Mouse (Mus musculus) hindbrain, embryonic 11.5 days (tissue): ENCODE measurements at regions not wholly inside any gene's neighbourhood (a gene's known extent, or its start where the extent isn't known, plus 50 kb on each side); places are given as distances from the start of the nearest gene placed in this dataset.

Experiments used
- ATAC-seq: fragments of 200-750 bp; cut with Nextera tagmentation; 2 replicates; pipeline ENCODE4 v1.8.0; 2017; ENCODE audit warnings: mild to moderate bottlenecking, moderate TSS enrichment, moderate library complexity; ENCODE audit not compliant: low FRiP score
- DNase-seq: peaks from one replicate; pipeline ENCODE4 v3.0.0-alpha.2; 2015; ENCODE audit warnings: low spot score
- H3K27ac ChIP-seq: fragments of 300-500 bp; sonication (generic); 2 replicates; pipeline ENCODE4 v1.5.1; 2014; ENCODE audit warnings: mild to moderate bottlenecking, low read depth, low read length
- H3K27me3 ChIP-seq: fragments of 300-500 bp; sonication (generic); 2 replicates; pipeline ENCODE4 v1.6.1; 2014; ENCODE audit warnings: mild to moderate bottlenecking, low read length, moderate library complexity, mixed read lengths; ENCODE audit not compliant: control insufficient read depth, insufficient read depth
- H3K36me3 ChIP-seq: fragments of 300-500 bp; sonication (generic); 2 replicates; pipeline ENCODE4 v1.6.1; 2014; ENCODE audit warnings: mild to moderate bottlenecking, low read length, moderate library complexity, mixed read lengths; ENCODE audit not compliant: control insufficient read depth, insufficient read depth
- H3K4me1 ChIP-seq: fragments of 300-500 bp; sonication (generic); replicated peaks from 2 replicates; pipeline ENCODE4 v1.6.1; 2014; ENCODE audit warnings: low read length, mixed read lengths; ENCODE audit not compliant: control insufficient read depth, insufficient read depth
- H3K4me2 ChIP-seq: fragments of 300-500 bp; sonication (generic); replicated peaks from 2 replicates; pipeline ENCODE4 v1.6.1; 2014; ENCODE audit warnings: mild to moderate bottlenecking, low read depth, low read length
- H3K4me3 ChIP-seq: fragments of 300-500 bp; sonication (generic); 2 replicates; pipeline ENCODE4 v1.5.1; 2014; ENCODE audit warnings: low read depth, low read length
- H3K9ac ChIP-seq: fragments of 300-500 bp; sonication (generic); 2 replicates; pipeline ENCODE4 v1.6.1; 2014; ENCODE audit warnings: low read depth, low read length
- H3K9me3 ChIP-seq: fragments of 300-500 bp; sonication (generic); 2 replicates; pipeline ENCODE4 v1.6.1; 2016; ENCODE audit warnings: low read length; ENCODE audit not compliant: control insufficient read depth
- WGBS: fragments of 180-500 bp; shearing (Covaris S2); extraction: QIAGEN DNeasy Blood & Tissue Kit; methylation state at CpG from one replicate; pipeline ENCODE4 v1.1.7; 2014; 5-methylcytosine and 5-hydroxymethylcytosine counted together

DNA sequence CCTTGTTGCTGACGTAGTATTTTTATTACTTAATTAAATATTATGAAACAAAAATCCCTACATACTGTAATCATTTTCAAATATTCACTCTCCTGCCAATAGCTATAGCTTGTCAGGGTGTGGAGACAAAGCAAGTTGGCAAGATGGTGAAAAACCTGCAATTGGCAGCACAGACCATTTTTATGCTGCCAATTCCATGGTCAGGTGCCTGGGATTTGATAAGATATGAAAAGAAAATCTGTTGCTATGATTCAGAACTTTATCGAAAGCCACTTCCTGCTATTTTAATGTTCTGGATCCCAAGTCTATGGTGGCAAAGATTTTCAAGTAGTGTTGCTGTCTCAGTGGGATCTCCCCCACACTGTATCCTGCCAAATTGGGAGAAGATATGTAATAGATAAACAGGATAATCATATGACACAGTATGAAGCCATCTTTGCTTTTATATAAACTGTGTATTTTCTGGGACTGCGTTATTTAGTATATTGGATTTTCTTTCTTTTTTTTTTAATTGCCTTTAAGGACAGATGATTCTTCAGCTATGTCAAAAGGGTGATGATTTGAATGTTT is 165.3 kb upstream of the Lrrc3b start:
- DNase-seq = no peak
- Histone ChIP-seq H3K9ac (no peak overlapping the region), H3K4me2 (no peak overlapping the region), H3K4me1 (no peaks in the 10 kb centered on the region), H3K4me3 (no peak overlapping the region), H3K27me3 (no peaks in the 10 kb centered on the region), H3K36me3 (no peaks in the 10 kb centered on the region), H3K9me3 (no peaks in the 10 kb centered on the region), H3K27ac (no peak overlapping the region)
- 91% methylated on average over 3 of the region's 3 CpGs for WGBS
- no peak for ATAC-seq

DNA sequence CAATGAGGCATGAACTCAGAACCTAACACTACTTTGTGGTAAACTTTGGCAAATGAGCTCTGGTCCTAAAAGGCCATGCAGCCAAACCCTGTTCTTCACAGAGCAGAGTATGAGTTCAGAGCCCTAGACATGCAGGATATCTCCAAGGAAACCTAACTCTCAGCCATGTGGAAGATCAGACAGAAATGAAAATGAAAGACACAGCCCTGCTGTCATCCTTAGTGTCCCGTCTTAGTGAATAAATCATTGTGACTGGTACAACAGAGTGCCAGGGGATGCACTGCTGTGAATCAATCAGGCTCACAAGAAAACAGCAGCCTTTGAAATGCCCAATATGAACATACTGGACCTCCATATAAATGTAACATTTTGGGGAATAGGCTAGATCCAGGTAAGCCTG is 171.4 kb upstream of the Lrrc3b start:
- no peak overlapping the region for H3K27ac ChIP-seq
- H3K4me3 ChIP-seq = no peak overlapping the region
- H3K9me3 ChIP-seq = no peaks in the 10 kb centered on the region
- no peak overlapping the region for H3K4me2 ChIP-seq
- ATAC-seq = no peak
- no peaks in the 10 kb centered on the region for H3K4me1 ChIP-seq
- H3K27me3 ChIP-seq = no peaks in the 10 kb centered on the region
- H3K9ac ChIP-seq = no peak overlapping the region
- no peak for DNase-seq
- H3K36me3 ChIP-seq = no peaks in the 10 kb centered on the region
- 45% methylated on average over 1 of the region's 1 CpGs for WGBS

DNA sequence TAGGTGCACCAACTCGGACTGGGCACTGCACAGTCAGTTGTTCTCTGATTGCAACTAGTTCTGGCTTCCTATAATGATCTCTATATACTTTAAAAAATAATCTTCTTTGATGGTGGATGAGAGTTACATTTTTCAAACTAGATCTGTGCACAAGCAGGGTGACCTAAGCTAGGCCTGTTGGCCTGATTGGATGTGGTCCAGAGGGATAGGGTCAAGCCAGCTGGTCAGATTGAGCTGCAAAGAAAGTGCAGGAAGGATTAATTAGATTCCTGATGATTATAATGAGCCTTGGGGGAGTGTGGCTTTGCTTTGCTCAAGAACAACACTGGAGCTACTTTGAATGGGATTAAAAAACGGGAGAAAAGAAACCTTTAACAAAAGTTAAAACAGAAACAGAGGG is 195.8 kb upstream of the Lrrc3b start:
- H3K9ac ChIP-seq = no peak overlapping the region
- ATAC-seq = no peak

DNA sequence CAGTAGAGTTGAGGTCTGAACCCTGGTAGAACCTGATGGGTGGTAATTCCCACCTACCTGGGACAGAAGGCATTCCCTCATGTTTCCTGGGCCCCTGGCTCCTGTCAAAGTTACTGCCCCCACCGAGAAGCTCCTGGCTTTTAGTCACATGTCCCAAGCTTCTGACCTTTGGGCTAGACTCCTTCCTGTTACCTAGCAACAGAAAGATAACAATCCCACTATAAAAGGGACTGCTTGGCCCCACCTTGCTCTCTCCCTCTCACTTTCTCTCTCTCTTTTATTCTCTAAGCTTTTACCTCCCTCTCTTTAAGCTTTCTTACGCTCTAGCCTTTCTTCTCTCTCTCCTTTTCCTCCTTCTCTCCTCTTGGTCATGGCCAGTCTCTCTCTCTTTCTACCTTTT is 198.9 kb upstream of the Lrrc3b start:
- H3K4me2 ChIP-seq = no peak overlapping the region
- no peaks in the 10 kb centered on the region for H3K9me3 ChIP-seq
- no peak overlapping the region for H3K27ac ChIP-seq
- no peaks in the 10 kb centered on the region for H3K4me1 ChIP-seq
- no peaks in the 10 kb centered on the region for H3K36me3 ChIP-seq
- no peaks in the 10 kb centered on the region for H3K27me3 ChIP-seq
- no peak overlapping the region for H3K9ac ChIP-seq
- DNase-seq (no peak), ATAC-seq (no peak)
- WGBS = 85% methylated on average over 2 of the region's 2 CpGs
- H3K4me3 ChIP-seq = no peak overlapping the region

More for the DNA sequence above, 195.8 kb upstream of the Lrrc3b start:
- H3K27me3 ChIP-seq = no peaks in the 10 kb centered on the region
- no peaks in the 10 kb centered on the region for H3K9me3 ChIP-seq
- no peaks in the 10 kb centered on the region for H3K36me3 ChIP-seq
- no peaks in the 10 kb centered on the region for H3K4me1 ChIP-seq
- DNase-seq = no peak
- no peak overlapping the region for H3K4me2 ChIP-seq
- WGBS = 50% methylated on average over 2 of the region's 2 CpGs
- H3K27ac ChIP-seq = no peak overlapping the region
- H3K4me3 ChIP-seq = no peak overlapping the region

DNA sequence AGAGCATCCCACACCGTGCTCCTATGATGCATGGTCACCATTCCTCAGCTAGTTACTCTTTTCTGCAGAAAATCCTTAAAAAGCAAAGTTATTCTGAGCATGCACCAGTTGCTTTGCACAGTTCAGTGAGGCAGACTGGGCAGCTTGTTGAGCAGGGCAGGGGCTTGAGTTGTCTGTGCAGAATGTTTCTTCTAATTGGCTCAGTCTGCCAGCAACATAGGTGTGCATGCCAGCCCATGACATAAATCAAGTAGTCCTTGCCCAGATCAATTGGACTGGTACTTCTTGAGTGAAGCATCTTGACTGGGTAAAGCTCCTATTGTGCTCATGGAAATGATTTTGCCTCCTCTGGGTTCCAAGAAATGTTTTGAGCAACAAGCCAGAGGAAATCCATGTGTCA is 200.1 kb upstream of the Lrrc3b start:
- WGBS = 93% methylated on average over 1 of the region's 1 CpGs
- no peak overlapping the region for H3K4me2 ChIP-seq
- H3K4me3 ChIP-seq = no peak overlapping the region
- no peak overlapping the region for H3K27ac ChIP-seq
- H3K36me3 ChIP-seq = no peaks in the 10 kb centered on the region
- ATAC-seq = no peak
- no peak overlapping the region for H3K9ac ChIP-seq
- no peak for DNase-seq
- no peaks in the 10 kb centered on the region for H3K27me3 ChIP-seq
- H3K9me3 ChIP-seq = no peaks in the 10 kb centered on the region
- H3K4me1 ChIP-seq = no peaks in the 10 kb centered on the region

DNA sequence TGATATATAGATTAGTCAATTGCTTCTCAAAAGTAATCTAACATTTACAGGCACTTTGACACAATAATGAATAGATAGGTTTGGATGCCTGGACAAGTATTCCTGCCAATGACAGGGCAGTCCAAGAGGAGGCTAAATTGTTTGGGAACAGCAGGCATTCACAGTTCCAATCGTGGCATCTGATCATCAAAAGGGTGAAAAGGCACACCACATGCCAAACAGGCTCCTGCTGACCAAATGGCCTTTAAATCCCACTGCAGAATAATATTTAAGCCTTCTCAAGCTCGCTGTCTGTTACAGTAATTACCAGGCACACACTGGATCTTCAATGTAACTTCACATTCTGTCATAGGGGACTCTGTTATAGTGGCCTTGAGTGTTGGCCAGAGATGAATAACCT is 222.1 kb upstream of the Lrrc3b start:
- H3K4me1 ChIP-seq = no peaks in the 10 kb centered on the region
- 55% methylated on average over 2 of the region's 2 CpGs for WGBS
- DNase-seq (no peak), ATAC-seq (no peak)
- no peak overlapping the region for H3K4me2 ChIP-seq
- no peak overlapping the region for H3K27ac ChIP-seq
- H3K36me3 ChIP-seq = no peaks in the 10 kb centered on the region
- no peak overlapping the region for H3K4me3 ChIP-seq
- H3K9ac ChIP-seq = no peak overlapping the region
- H3K9me3 ChIP-seq = no peaks in the 10 kb centered on the region
- H3K27me3 ChIP-seq = no peaks in the 10 kb centered on the region

DNA sequence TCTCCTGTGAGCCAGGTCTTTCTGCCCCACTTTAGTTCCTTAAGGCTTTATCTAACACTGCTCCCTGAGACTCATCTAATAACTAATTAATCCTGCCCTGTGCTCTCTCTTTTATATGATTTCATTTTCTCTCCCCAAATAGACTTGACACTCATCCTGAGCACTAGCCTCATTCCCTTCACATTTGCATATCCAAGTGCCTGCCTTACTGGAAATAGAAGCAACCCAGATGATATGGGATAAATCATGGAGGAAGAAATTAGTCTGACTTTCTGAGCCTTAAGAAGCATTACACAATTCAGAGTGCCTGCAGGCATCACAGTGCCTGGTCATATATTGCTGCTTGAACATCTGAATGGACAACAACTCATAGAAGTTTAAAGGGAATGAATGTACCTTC is 233.5 kb upstream of the Lrrc3b start:
- H3K4me3 ChIP-seq = no peak overlapping the region
- DNase-seq (no peak), ATAC-seq (no peak)
- no peaks in the 10 kb centered on the region for H3K36me3 ChIP-seq
- H3K9me3 ChIP-seq = no peaks in the 10 kb centered on the region
- no peaks in the 10 kb centered on the region for H3K27me3 ChIP-seq
- no peak overlapping the region for H3K4me2 ChIP-seq
- no peaks in the 10 kb centered on the region for H3K4me1 ChIP-seq
- H3K27ac ChIP-seq = no peak overlapping the region
- no peak overlapping the region for H3K9ac ChIP-seq

DNA sequence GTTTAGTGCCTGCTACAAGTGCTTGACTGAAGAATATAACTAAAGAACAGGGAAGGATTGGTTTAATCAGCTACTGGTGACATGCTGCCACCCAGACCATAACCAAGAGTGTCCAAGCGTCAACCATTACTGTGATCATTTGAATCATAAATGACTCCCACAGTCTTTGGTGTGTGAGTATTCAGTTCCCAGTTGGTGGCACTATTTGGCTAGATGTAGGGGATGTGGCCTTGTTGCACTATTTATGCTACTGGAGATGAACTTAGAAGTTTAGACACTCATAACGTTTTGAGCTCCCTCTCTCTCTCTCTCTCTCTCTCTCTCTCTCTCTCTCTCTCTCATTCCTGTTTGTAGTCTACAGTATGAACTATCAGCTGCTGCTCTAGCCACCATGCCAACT is 238.4 kb upstream of the Lrrc3b start:
- Histone ChIP-seq H3K27me3 (no peaks in the 10 kb centered on the region), H3K4me1 (no peaks in the 10 kb centered on the region), H3K36me3 (no peaks in the 10 kb centered on the region), H3K4me2 (no peak overlapping the region), H3K27ac (no peak overlapping the region), H3K4me3 (no peak overlapping the region), H3K9me3 (no peaks in the 10 kb centered on the region), H3K9ac (no peak overlapping the region)
- 79% methylated on average over 2 of the region's 2 CpGs for WGBS
- ATAC-seq (no peak), DNase-seq (no peak)

DNA sequence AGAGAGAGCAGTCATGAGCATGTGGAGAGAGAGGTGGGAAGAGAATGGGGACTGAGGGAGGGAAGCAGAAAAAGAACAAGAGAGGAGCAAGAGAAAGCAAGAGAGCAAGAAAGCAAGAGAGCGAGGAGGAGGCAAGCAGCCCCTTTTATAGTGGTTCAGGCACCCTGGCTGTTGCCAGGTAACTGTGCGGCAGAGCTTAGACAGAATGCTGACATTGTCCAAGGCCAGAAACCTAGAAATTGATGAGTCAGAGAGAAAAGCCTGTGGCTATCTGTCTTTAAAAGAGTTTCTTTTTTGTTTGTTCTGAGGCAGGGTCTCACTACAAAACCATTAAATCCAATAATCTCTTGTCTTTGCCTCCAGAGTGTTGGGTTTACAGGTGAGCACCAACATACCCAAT is 240.7 kb upstream of the Lrrc3b start:
- no peaks in the 10 kb centered on the region for H3K4me1 ChIP-seq
- H3K27ac ChIP-seq = no peak overlapping the region
- no peak overlapping the region for H3K4me2 ChIP-seq
- H3K9ac ChIP-seq = no peak overlapping the region
- DNase-seq (no peak), ATAC-seq (no peak)
- no peaks in the 10 kb centered on the region for H3K36me3 ChIP-seq
- H3K4me3 ChIP-seq = no peak overlapping the region
- WGBS = 66% methylated on average over 2 of the region's 2 CpGs
- no peaks in the 10 kb centered on the region for H3K9me3 ChIP-seq
- H3K27me3 ChIP-seq = no peaks in the 10 kb centered on the region
